Comparison of ENCODE assay signal across 8 mouse cellular contexts in genomic region chr6:49263847-49264243, GRCm38 (mm10). TPM values are rescaled to one million over a fixed set of nuclear protein-coding genes. Genes with fewer than 3 reads are reported as not detected.
DNase-seq lines count a peak whose midpoint lies in the region; ATAC-seq and TF ChIP-seq lines count a peak whose summit lies in the region.

Tra2a (minus strand) TSS chr6:49264033.

- H3K27ac ChIP-seq in forebrain, postnatal 0 days (ENCODE audit: low read depth, low read length) = peak within 1 kb of the TSS; percentile 99
- peak within 1 kb of the TSS; percentile 98 for H3K27ac ChIP-seq in lung, embryonic 15.5 days

- 0 out of 2 replicates have a peak, but pooled peaks cover 2% of the 10 kb centered on the region for H3K27me3 ChIP-seq in G1E (ENCODE audit: insufficient read depth, low read length)
- H3K27me3 ChIP-seq in forebrain, postnatal 0 days (ENCODE audit: insufficient read depth, low read length) = no peaks in the 10 kb centered on the region
- H3K27me3 ChIP-seq in lung, embryonic 15.5 days = no peaks in the 10 kb centered on the region

- no peak for TF ChIP-seq CTCF in G1E (IDR thresholded peaks at IDR 0.05; ENCODE audit: low read depth, low read length)
- TF ChIP-seq CTCF in forebrain, postnatal 0 days (IDR thresholded peaks at IDR 0.05; ENCODE audit: low read depth) = no peak

- H3K4me3 ChIP-seq in G1E (ENCODE audit: low read depth, low read length) = peak within 1 kb of the TSS; percentile 98
- H3K4me3 ChIP-seq in forebrain, postnatal 0 days (ENCODE audit: low read depth, low read length) = peak within 1 kb of the TSS; percentile 99
- peak within 1 kb of the TSS; percentile 96 for H3K4me3 ChIP-seq in lung, embryonic 15.5 days

- H3K4me2 ChIP-seq in forebrain, postnatal 0 days (ENCODE audit: low read depth) = peak within 1 kb of the TSS; percentile 62
- H3K4me2 ChIP-seq in lung, embryonic 15.5 days = peak within 1 kb of the TSS; percentile 58

- WGBS in forebrain, postnatal 0 days = 3% methylated on average over 39 of the region's 39 CpGs
- under 1% methylated on average over 39 of the region's 39 CpGs for WGBS in lung, embryonic 15.5 days

- H3K9me3 ChIP-seq in G1E (replicated peaks) = no peaks in the 10 kb centered on the region
- no peaks in the 10 kb centered on the region for H3K9me3 ChIP-seq in forebrain, postnatal 0 days (ENCODE audit: low read length)
- H3K9me3 ChIP-seq in lung, embryonic 15.5 days = no peaks in the 10 kb centered on the region

- peaks cover 13% of the 10 kb centered on the region for H3K36me3 ChIP-seq in G1E (replicated peaks)
- H3K36me3 ChIP-seq in forebrain, postnatal 0 days (ENCODE audit: insufficient read depth) = no peaks in the 10 kb centered on the region
- H3K36me3 ChIP-seq in lung, embryonic 15.5 days = no peaks in the 10 kb centered on the region

- H3K4me1 ChIP-seq in G1E (ENCODE audit: insufficient read depth, low read depth, low read length) = peaks cover 19% of the 10 kb centered on the region
- H3K4me1 ChIP-seq in forebrain, postnatal 0 days (ENCODE audit: insufficient read depth) = peaks cover 9% of the 10 kb centered on the region
- peaks cover 25% of the 10 kb centered on the region for H3K4me1 ChIP-seq in lung, embryonic 15.5 days

- peak within 1 kb of the TSS; percentile 97 for H3K9ac ChIP-seq in forebrain, postnatal 0 days
- peak within 1 kb of the TSS; percentile 98 for H3K9ac ChIP-seq in lung, embryonic 15.5 days

- peak; percentile 92 for DNase-seq in G1E (ENCODE audit: low spot score)
- DNase-seq in cerebellum, adult 18-20 months = peak; percentile 97 to 98
- peak; percentile 98 for DNase-seq in forebrain, postnatal 0 days
- peak; percentile 98 for DNase-seq in heart, postnatal 4 days
- DNase-seq in layer of hippocampus, adult 8-10 months (ENCODE audit: low spot score in 2 of 2) = peak; percentile 93 to 95
- peak; percentile 93 for DNase-seq in ovary, adult 18-20 months (ENCODE audit: low spot score)
- peak; percentile 97 for DNase-seq in thymus, postnatal 0 days (ENCODE audit: low spot score)

- ATAC-seq in G1E (ENCODE audit: extremely low read depth, insufficient number of reproducible peaks, low FRiP score, poor library complexity, severe bottlenecking) = peak; percentile 94
- ATAC-seq in forebrain, postnatal 0 days = peak; percentile 98
- peak; percentile 97 for ATAC-seq in lung, embryonic 15.5 days (ENCODE audit: borderline replicate concordance, extremely low read depth, low FRiP score, low TSS enrichment)

RNA-seq across cellular contexts. Expression of gene Tra2a, which starts in this region (rescaled TPM):
- total RNA-seq in G1E (2014; fragmentation: Nextera tagmentation) = 174 and 194 TPM in 2 replicates
- 130 and 160 TPM in 2 replicates for total RNA-seq in G1E (2017)
- polyA plus RNA-seq in G1E (2012) = 20.8 and 35.7 TPM in 2 replicates
- 75.7 and 81.7 TPM in 2 replicates for total RNA-seq in forebrain, postnatal 0 days (2014; rRNA removed)
- polyA plus RNA-seq in forebrain, postnatal 0 days (2015; fragmentation: Nextera tagmentation; extraction: Ambion mirVana) = 43.5 and 45.9 TPM in 2 replicates
- total RNA-seq in heart, postnatal 4 days (2021) = 10 to 100 TPM; 41.3 to 49.4 TPM
- 100 to 1,000 TPM in 1 of 4 experiments, 10 to 100 TPM in 3; 54.1 to 108 (median 82.0) TPM for total RNA-seq in layer of hippocampus, adult 8-10 months (2022)
- polyA plus RNA-seq in lung, embryonic 15.5 days (2015; fragmentation: Nextera tagmentation; extraction: Ambion mirVana) = 113 TPM in 2 replicates
- 90.5 and 99.0 TPM in 2 replicates for polyA plus RNA-seq in thymus, postnatal 0 days (2015; fragmentation: Nextera tagmentation; extraction: Ambion mirVana)

Comparison
In these comparisons a context has a peak if more than half of its experiments do, and no peak if none do; other contexts are left out.
1. Peak in every context shown above with its lines: DNase-seq, ATAC-seq, H3K4me3 ChIP-seq and H3K27ac ChIP-seq.